Mouse (Mus musculus) midbrain, embryonic 10.5 days (tissue): ENCODE data around the gene R3hdml. TPM values are rescaled to one million over a fixed set of nuclear protein-coding genes. Genes with fewer than 3 reads are reported as not detected.

Experiments used
- DNase-seq: peaks from one replicate; pipeline ENCODE4 v3.0.0-alpha.2; 2017; ENCODE audit warnings: low spot score
- H3K27ac ChIP-seq: fragments of 300-500 bp; sonication (generic); replicated peaks from 2 replicates; pipeline ENCODE4 v1.5.1; 2016; ENCODE audit warnings: mild to moderate bottlenecking
- H3K27me3 ChIP-seq: fragments of 300-500 bp; sonication (generic); 2 replicates; pipeline ENCODE4 v1.6.1; 2016; ENCODE audit warnings: low read depth, mild to moderate bottlenecking; ENCODE audit not compliant: poor library complexity, severe bottlenecking
- H3K36me3 ChIP-seq: fragments of 300-500 bp; sonication (generic); 2 replicates; pipeline ENCODE4 v1.6.1; 2016; ENCODE audit warnings: mild to moderate bottlenecking, moderate library complexity
- H3K4me1 ChIP-seq: fragments of 300-500 bp; sonication (generic); 2 replicates; pipeline ENCODE4 v1.6.1; 2016
- H3K4me3 ChIP-seq: fragments of 300-500 bp; sonication (generic); 2 replicates; pipeline ENCODE4 v1.5.1; 2016; ENCODE audit warnings: mild to moderate bottlenecking, moderate library complexity
- H3K9me3 ChIP-seq: fragments of 300-500 bp; sonication (generic); replicated peaks from 2 replicates; pipeline ENCODE4 v1.6.1; 2016; ENCODE audit warnings: mild to moderate bottlenecking
- WGBS: fragments of 180-500 bp; shearing (Covaris S2); methylation state at CpG from one replicate; pipeline ENCODE4 v1.1.7; 2016; 5-methylcytosine and 5-hydroxymethylcytosine counted together
- polyA plus RNA-seq: library from polyadenylated mRNA; unstranded; fragments of >200 nt; fragmentation: Nextera tagmentation; extraction: Ambion mirVana; gene quantifications from 2 replicates; pipeline ENCODE4 v1.2.1, GENCODE M21; 2016

Gene R3hdml
- polyA plus RNA-seq, 1 experiment from 2014 or later, result not detected

DNA sequence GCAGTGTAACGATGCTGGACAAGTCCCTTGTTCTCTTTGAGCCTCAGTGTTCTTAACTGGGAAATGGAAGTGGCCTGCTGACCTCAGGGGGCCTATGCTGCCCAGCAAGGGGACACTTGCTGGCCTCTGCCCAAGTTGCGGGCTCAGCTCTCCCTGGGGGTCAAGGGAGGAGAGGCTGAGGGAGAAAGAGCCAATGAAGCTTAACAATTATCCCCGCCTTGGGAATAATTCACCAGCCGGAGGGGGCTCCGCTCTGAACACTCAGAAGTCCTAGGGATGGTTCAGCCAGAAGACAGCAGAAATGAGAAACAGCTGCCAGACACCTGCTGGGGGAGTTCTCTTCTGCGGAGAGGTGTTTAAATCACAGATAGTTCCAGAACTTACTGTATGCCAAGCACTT lies 57.7 kb downstream of the R3hdml start:
- H3K9me3 ChIP-seq, result no peaks in the 10 kb centered on the region
- peaks cover 4% of the 10 kb centered on the region; the same call in 1 of the 2 replicates for H3K4me1 ChIP-seq
- H3K27me3 ChIP-seq, result no peaks in the 10 kb centered on the region
- no peak overlapping the region for H3K4me3 ChIP-seq
- no peak for DNase-seq
- H3K27ac ChIP-seq, result no peak overlapping the region
- no peaks in the 10 kb centered on the region for H3K36me3 ChIP-seq
- 58% methylated on average over 6 of the region's 6 CpGs for WGBS

Other genes with a start within 250 kb of the R3hdml start
- 0.32 and 0.59 TPM in 2 replicates for gene Jph2, start 94.3 kb upstream of the R3hdml start, polyA plus RNA-seq
- 92.7 and 99.9 TPM in 2 replicates for gene Oser1, start 67.6 kb upstream of the R3hdml start, polyA plus RNA-seq
- gene Gdap1l1, start 53.8 kb upstream of the R3hdml start, polyA plus RNA-seq, result 20.0 and 30.2 TPM in 2 replicates
- gene Fitm2, start 19.7 kb upstream of the R3hdml start, polyA plus RNA-seq, result 9.8 and 11.2 TPM in 2 replicates
- 0.02 TPM in 1 of 2 replicates, not detected in the other for gene Hnf4a, start 14.5 kb downstream of the R3hdml start, polyA plus RNA-seq
- gene Ttpal, start 110.0 kb downstream of the R3hdml start, polyA plus RNA-seq, result 29.9 and 38.4 TPM in 2 replicates
- gene Serinc3, start 152.8 kb downstream of the R3hdml start, polyA plus RNA-seq, result 24.7 and 28.7 TPM in 2 replicates
- gene Pkig, start 166.1 kb downstream of the R3hdml start, polyA plus RNA-seq, result 163 and 190 TPM in 2 replicates